Mouse (Mus musculus): ENCODE measurements around the gene Rtn4. TPM values are rescaled to one million over a fixed set of nuclear protein-coding genes. Genes with fewer than 3 reads are reported as not detected.

Gene Rtn4
- total and polyA plus RNA-seq, 3 experiments: 65.3 to 83.0 (median 68.9) TPM

GRCm38 (mm10) chr11:29779409-29780026 lies 86.8 kb downstream of the Rtn4 start:
- TF ChIP-seq POLR2AphosphoS5 (IDR thresholded peaks at IDR 0.05; ENCODE audit: insufficient replicate concordance, low read depth, low read length) (no peak), GATA2 (IDR thresholded peaks at IDR 0.05; ENCODE audit: borderline replicate concordance, low read depth, low read length) (no peak), CTCF (IDR thresholded peaks at IDR 0.05; ENCODE audit: low read depth, low read length) (no peak), TAL1 (conservative IDR thresholded peaks at IDR 0.05; ENCODE audit: low read depth, low read length) (no peak), GATA1 (IDR thresholded peaks at IDR 0.05; ENCODE audit: borderline replicate concordance, low read length) (no peak)
- peaks cover 13% of the 10 kb centered on the region for H3K27me3 ChIP-seq (ENCODE audit: insufficient read depth, low read length)
- H3K9me3 ChIP-seq (replicated peaks): no peaks in the 10 kb centered on the region
- ATAC-seq (ENCODE audit: extremely low read depth, insufficient number of reproducible peaks, low FRiP score, poor library complexity, severe bottlenecking) (no peak), DNase-seq (ENCODE audit: low spot score) (no peak)
- no peak overlapping the region for H3K4me3 ChIP-seq (ENCODE audit: low read depth, low read length)
- 0 out of 2 replicates have a peak, but pooled peaks cover 3% of the 10 kb centered on the region for H3K4me1 ChIP-seq (ENCODE audit: insufficient read depth, low read depth, low read length)
- no peaks in the 10 kb centered on the region for H3K36me3 ChIP-seq (replicated peaks)

GRCm38 (mm10) chr11:29786583-29787219 lies 94.0 kb downstream of the Rtn4 start:
- Histone ChIP-seq H3K4me1 (ENCODE audit: insufficient read depth, low read depth, low read length) (peaks cover 4% of the 10 kb centered on the region; the same call in 1 of the 2 replicates), H3K9me3 (replicated peaks) (no peaks in the 10 kb centered on the region), H3K27me3 (ENCODE audit: insufficient read depth, low read length) (peaks cover 3% of the 10 kb centered on the region; the same call in 1 of the 2 replicates), H3K36me3 (replicated peaks) (no peaks in the 10 kb centered on the region), H3K4me3 (ENCODE audit: low read depth, low read length) (no peak overlapping the region)
- ATAC-seq (ENCODE audit: extremely low read depth, insufficient number of reproducible peaks, low FRiP score, poor library complexity, severe bottlenecking) (no peak), DNase-seq (ENCODE audit: low spot score) (no peak)
- TF ChIP-seq TAL1 (conservative IDR thresholded peaks at IDR 0.05; ENCODE audit: low read depth, low read length) (no peak), POLR2AphosphoS5 (IDR thresholded peaks at IDR 0.05; ENCODE audit: insufficient replicate concordance, low read depth, low read length) (no peak), GATA1 (IDR thresholded peaks at IDR 0.05; ENCODE audit: borderline replicate concordance, low read length) (no peak), CTCF (IDR thresholded peaks at IDR 0.05; ENCODE audit: low read depth, low read length) (no peak), GATA2 (IDR thresholded peaks at IDR 0.05; ENCODE audit: borderline replicate concordance, low read depth, low read length) (no peak)

- H3K27me3 ChIP-seq (ENCODE audit: insufficient read depth, low read length): peaks cover 3% of the 10 kb centered on the region; the same call in 1 of the 2 replicates
- peaks cover 4% of the 10 kb centered on the region; the same call in 1 of the 2 replicates for H3K4me1 ChIP-seq (ENCODE audit: insufficient read depth, low read depth, low read length)
- TF ChIP-seq CTCF (IDR thresholded peaks at IDR 0.05; ENCODE audit: low read depth, low read length) (no peak), POLR2AphosphoS5 (IDR thresholded peaks at IDR 0.05; ENCODE audit: insufficient replicate concordance, low read depth, low read length) (no peak), TAL1 (conservative IDR thresholded peaks at IDR 0.05; ENCODE audit: low read depth, low read length) (no peak), GATA2 (IDR thresholded peaks at IDR 0.05; ENCODE audit: borderline replicate concordance, low read depth, low read length) (no peak), GATA1 (IDR thresholded peaks at IDR 0.05; ENCODE audit: borderline replicate concordance, low read length) (no peak)
- DNase-seq (ENCODE audit: low spot score) (no peak), ATAC-seq (ENCODE audit: extremely low read depth, insufficient number of reproducible peaks, low FRiP score, poor library complexity, severe bottlenecking) (no peak)
- no peaks in the 10 kb centered on the region for H3K9me3 ChIP-seq (replicated peaks)
- H3K4me3 ChIP-seq (ENCODE audit: low read depth, low read length): no peak overlapping the region
- no peaks in the 10 kb centered on the region for H3K36me3 ChIP-seq (replicated peaks)
Measured at GRCm38 (mm10) chr11:29787473-29787872, 94.7 kb downstream of the Rtn4 start.

GRCm38 (mm10) chr11:29788499-29788898 lies 95.8 kb downstream of the Rtn4 start:
- DNase-seq (ENCODE audit: low spot score): no peak
- peaks cover 4% of the 10 kb centered on the region; the same call in 1 of the 2 replicates for H3K4me1 ChIP-seq (ENCODE audit: insufficient read depth, low read depth, low read length)
- no peak for TF ChIP-seq POLR2AphosphoS5 (IDR thresholded peaks at IDR 0.05; ENCODE audit: insufficient replicate concordance, low read depth, low read length)
- no peak for TF ChIP-seq TAL1 (conservative IDR thresholded peaks at IDR 0.05; ENCODE audit: low read depth, low read length)
- TF ChIP-seq GATA1 (IDR thresholded peaks at IDR 0.05; ENCODE audit: borderline replicate concordance, low read length): no peak
- H3K36me3 ChIP-seq (replicated peaks): no peaks in the 10 kb centered on the region
- no peaks in the 10 kb centered on the region for H3K9me3 ChIP-seq (replicated peaks)
- no peaks in the 10 kb centered on the region for H3K27me3 ChIP-seq (ENCODE audit: insufficient read depth, low read length)
- no peak overlapping the region for H3K4me3 ChIP-seq (ENCODE audit: low read depth, low read length)
- ATAC-seq (ENCODE audit: extremely low read depth, insufficient number of reproducible peaks, low FRiP score, poor library complexity, severe bottlenecking): no peak

- TF ChIP-seq POLR2AphosphoS5 (IDR thresholded peaks at IDR 0.05; ENCODE audit: insufficient replicate concordance, low read depth, low read length): no peak
- no peak for TF ChIP-seq TAL1 (conservative IDR thresholded peaks at IDR 0.05; ENCODE audit: low read depth, low read length)
- no peak for TF ChIP-seq GATA2 (IDR thresholded peaks at IDR 0.05; ENCODE audit: borderline replicate concordance, low read depth, low read length)
- no peak for TF ChIP-seq GATA1 (IDR thresholded peaks at IDR 0.05; ENCODE audit: borderline replicate concordance, low read length)
- no peak for TF ChIP-seq CTCF (IDR thresholded peaks at IDR 0.05; ENCODE audit: low read depth, low read length)
Measured at GRCm38 (mm10) chr11:29788921-29789638, 96.3 kb downstream of the Rtn4 start.

GRCm38 (mm10) chr11:29790796-29791195 lies 98.0 kb downstream of the Rtn4 start:
- ATAC-seq (ENCODE audit: extremely low read depth, insufficient number of reproducible peaks, low FRiP score, poor library complexity, severe bottlenecking): no peak
- Histone ChIP-seq H3K4me3 (ENCODE audit: low read depth, low read length) (no peak overlapping the region), H3K27me3 (ENCODE audit: insufficient read depth, low read length) (peaks cover 8% of the 10 kb centered on the region; the same call in 1 of the 2 replicates), H3K9me3 (replicated peaks) (no peaks in the 10 kb centered on the region), H3K36me3 (replicated peaks) (no peaks in the 10 kb centered on the region), H3K4me1 (ENCODE audit: insufficient read depth, low read depth, low read length) (peaks cover 4% of the 10 kb centered on the region; the same call in 1 of the 2 replicates)
- no peak for TF ChIP-seq GATA2 (IDR thresholded peaks at IDR 0.05; ENCODE audit: borderline replicate concordance, low read depth, low read length)
- no peak for TF ChIP-seq POLR2AphosphoS5 (IDR thresholded peaks at IDR 0.05; ENCODE audit: insufficient replicate concordance, low read depth, low read length)
- no peak for TF ChIP-seq GATA1 (IDR thresholded peaks at IDR 0.05; ENCODE audit: borderline replicate concordance, low read length)
- TF ChIP-seq TAL1 (conservative IDR thresholded peaks at IDR 0.05; ENCODE audit: low read depth, low read length): no peak
- TF ChIP-seq CTCF (IDR thresholded peaks at IDR 0.05; ENCODE audit: low read depth, low read length): no peak
- DNase-seq (ENCODE audit: low spot score): no peak

More at GRCm38 (mm10) chr11:29788921-29789638, 96.3 kb downstream of the Rtn4 start:
- no peak for ATAC-seq (ENCODE audit: extremely low read depth, insufficient number of reproducible peaks, low FRiP score, poor library complexity, severe bottlenecking)
- no peak for DNase-seq (ENCODE audit: low spot score)
- no peak overlapping the region for H3K4me3 ChIP-seq (ENCODE audit: low read depth, low read length)
- no peaks in the 10 kb centered on the region for H3K36me3 ChIP-seq (replicated peaks)
- no peaks in the 10 kb centered on the region for H3K9me3 ChIP-seq (replicated peaks)
- H3K4me1 ChIP-seq (ENCODE audit: insufficient read depth, low read depth, low read length): peaks cover 4% of the 10 kb centered on the region; the same call in 1 of the 2 replicates
- peaks cover 1% of the 10 kb centered on the region; the same call in 1 of the 2 replicates for H3K27me3 ChIP-seq (ENCODE audit: insufficient read depth, low read length)

Measured in G1E (cell line).